Mouse (Mus musculus) CD4-positive naive resting alpha-beta T cell, adult 76 days (primary cell): Measurements from ENCODE around the gene Tfb1m. TPM values are rescaled to one million over a fixed set of nuclear protein-coding genes. Genes with fewer than 3 reads are reported as not detected.

Experiments
- total RNA-seq: library from RNA; stranded (reverse); gene quantifications from one replicate; pipeline ENCODE4 v1.2.4, GENCODE M21; 2023

Tfb1m gene
- 5.6 TPM for total RNA-seq

DNA sequence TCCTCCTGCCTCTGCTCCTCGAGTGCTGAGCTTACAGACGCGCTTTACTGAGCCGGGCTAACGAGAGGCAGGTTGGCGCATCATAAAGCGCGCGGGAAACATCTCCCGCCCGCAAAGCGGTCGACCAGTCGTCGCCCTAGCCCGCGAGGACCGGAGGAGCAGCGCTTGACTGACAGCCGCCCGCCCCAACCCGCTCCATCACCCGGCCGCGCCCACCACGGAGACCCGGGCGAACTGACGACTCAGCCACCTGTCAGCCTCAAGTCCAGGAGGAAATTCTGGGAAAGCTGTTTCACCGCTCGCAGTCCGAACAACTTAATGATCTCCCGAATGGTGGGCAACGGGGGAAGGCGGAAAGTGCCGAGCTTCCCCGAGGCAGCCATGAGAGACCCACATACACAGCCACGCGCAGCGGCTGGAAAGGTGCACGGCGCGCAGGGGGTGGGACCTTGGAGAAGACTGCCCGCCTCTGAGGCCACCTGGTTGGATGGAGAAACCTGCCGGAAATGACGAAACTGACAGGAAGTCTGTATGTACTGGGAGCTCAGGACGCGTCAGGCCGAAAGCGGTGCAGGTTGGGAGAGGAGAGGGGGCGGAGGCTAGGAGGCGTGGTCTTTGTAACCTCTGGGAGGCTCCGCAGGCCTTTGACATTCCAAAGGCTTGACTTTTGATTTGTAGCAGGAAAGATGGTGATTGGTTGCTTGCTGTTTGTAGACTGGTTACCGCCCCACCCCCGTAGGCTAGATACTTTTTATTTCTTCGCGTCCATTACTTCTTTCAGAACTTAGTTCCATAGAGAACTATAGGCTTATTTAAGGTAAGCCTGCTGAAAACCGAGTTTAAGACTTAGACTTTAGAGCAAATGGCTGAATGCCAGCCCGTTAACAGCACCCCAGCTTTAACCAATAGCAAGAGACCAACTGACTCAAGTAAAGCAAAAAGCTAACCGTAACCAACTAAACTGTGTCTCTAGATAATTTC is at the start of gene Tfb1m:
TSS of gene Tfb1m (minus strand) at position 451 of the 981 bp plus-strand sequence.

DNA sequence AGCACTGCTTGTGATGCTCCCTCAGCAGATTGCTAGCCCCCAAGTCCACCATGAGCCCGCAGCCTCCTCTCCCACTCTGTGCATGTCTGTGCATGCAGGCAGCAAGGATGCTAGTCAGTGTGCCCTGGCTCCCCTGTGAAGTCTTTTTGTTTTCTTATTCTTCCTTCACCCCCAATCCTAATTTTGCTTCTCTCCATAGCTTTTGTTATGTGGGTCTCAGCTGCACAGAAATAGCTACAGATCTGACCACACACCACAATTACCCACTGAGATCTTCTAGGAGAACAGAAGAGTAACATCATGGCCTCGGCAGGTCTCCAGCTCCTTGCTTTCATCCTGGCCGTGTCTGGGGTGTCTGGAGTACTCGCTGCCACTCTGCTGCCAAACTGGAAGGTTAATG is 25.3 kb downstream of the Tfb1m start, which contains the start of gene Cldn20:
TSS of gene Cldn20 (plus strand) at position 301 of the 400 bp plus-strand sequence.

Other genes starting within 250 kb of the Tfb1m start
- gene Tiam2, start 231.2 kb downstream of the Tfb1m start, total RNA-seq, result 1.1 TPM
- gene Cldn20, start 25.2 kb downstream of the Tfb1m start, total RNA-seq, result not detected
- gene Nox3, start 138.5 kb upstream of the Tfb1m start, total RNA-seq, result not detected